Mouse (Mus musculus) olfactory bulb, adult 2 months (tissue): ENCODE measurements around the gene U2af1l4. TPM values are rescaled to one million over a fixed set of nuclear protein-coding genes. Genes with fewer than 3 reads are reported as not detected.

Experiments used
- H3K27ac ChIP-seq: fragments of 200-500 bp; 2 replicates; pipeline ENCODE4 v1.5.1; 2012; ENCODE audit warnings: low read depth, low read length; ENCODE audit not compliant: insufficient read depth
- H3K4me1 ChIP-seq: fragments of 200-500 bp; 2 replicates; pipeline ENCODE4 v1.6.1; 2012; ENCODE audit warnings: low read length; ENCODE audit not compliant: control insufficient read depth, insufficient read depth
- H3K4me3 ChIP-seq: fragments of 200-500 bp; 2 replicates; pipeline ENCODE4 v1.5.1; 2012; ENCODE audit warnings: mild to moderate bottlenecking, low read depth, low read length, moderate library complexity; ENCODE audit not compliant: insufficient read depth
- CTCF ChIP-seq: fragments of 200-500 bp; IDR thresholded peaks from 2 replicates; pipeline ENCODE4 v1.5.1; 2012; ENCODE audit warnings: low read depth, mild to moderate bottlenecking, low read length, moderate library complexity; ENCODE audit not compliant: insufficient read depth
- POLR2A ChIP-seq: fragments of 200-500 bp; IDR thresholded peaks from 2 replicates; pipeline ENCODE4 v1.6.1; 2012; ENCODE audit warnings: mild to moderate bottlenecking, low read depth, low read length, moderate library complexity; ENCODE audit not compliant: insufficient read depth
- WGBS: fragments of 180-500 bp; shearing (Covaris S2); methylation state at CpG from one replicate; pipeline ENCODE4 v1.1.7; 2018; 5-methylcytosine and 5-hydroxymethylcytosine counted together
- polyA plus RNA-seq: library from polyadenylated mRNA; stranded (reverse); fragments of >200 nt; gene quantifications from 2 replicates; pipeline ENCODE4 v1.2.4, GENCODE M21; 2012; ENCODE audit warnings: low replicate concordance; ENCODE audit not compliant: missing spikeins, insufficient read depth, insufficient read length

The U2af1l4 gene
- polyA plus RNA-seq, 1 experiment, result not detected

DNA sequence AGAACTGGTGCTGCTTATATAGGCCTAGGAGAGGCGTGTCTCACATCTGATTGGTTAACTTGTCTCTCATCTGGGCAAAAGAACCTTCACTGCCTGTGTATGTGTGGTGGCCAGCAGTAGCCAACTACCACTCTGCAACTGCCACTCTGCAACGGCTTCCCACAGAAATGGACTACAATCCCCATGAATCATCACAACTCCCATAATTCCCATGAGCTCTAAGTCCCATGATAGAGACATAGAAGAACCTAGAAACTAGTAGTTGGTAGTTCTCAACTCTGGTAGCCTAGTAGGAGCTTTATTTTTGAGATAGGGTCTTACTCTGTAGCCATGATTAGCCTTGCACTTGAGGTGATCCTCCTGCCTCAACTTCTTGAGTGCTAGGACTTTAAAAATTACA lies 13.2 kb upstream of the U2af1l4 start:
- H3K4me3 ChIP-seq, result no peak overlapping the region
- H3K27ac ChIP-seq, result no peak overlapping the region
- TF ChIP-seq CTCF (no peak), POLR2A (no peak)
- 86% methylated on average over 2 of the region's 2 CpGs for WGBS
- peaks cover 13% of the 10 kb centered on the region for H3K4me1 ChIP-seq

DNA sequence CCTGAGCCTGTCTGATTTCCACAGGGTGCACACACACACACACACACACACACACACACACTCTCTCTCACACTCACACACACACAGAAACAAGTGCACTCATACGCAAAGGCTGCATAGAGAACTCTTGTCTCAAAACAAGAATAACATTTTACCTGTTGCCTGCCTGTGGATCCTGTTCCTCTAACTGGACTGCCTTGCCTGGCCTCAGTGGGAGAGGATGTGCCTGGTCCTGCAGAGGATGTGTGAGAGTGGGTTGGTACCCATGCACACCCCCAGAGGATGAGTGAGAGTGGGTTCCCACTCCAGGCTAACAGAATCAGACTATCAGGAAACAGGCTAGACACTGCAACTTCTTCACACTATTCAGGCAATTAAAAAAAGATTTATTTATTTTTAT lies 12.5 kb upstream of the U2af1l4 start:
- WGBS, result 92% methylated on average over 1 of the region's 1 CpGs
- peaks cover 13% of the 10 kb centered on the region for H3K4me1 ChIP-seq
- no peak overlapping the region for H3K27ac ChIP-seq
- H3K4me3 ChIP-seq, result no peak overlapping the region
- TF ChIP-seq CTCF, result no peak
- TF ChIP-seq POLR2A, result no peak

DNA sequence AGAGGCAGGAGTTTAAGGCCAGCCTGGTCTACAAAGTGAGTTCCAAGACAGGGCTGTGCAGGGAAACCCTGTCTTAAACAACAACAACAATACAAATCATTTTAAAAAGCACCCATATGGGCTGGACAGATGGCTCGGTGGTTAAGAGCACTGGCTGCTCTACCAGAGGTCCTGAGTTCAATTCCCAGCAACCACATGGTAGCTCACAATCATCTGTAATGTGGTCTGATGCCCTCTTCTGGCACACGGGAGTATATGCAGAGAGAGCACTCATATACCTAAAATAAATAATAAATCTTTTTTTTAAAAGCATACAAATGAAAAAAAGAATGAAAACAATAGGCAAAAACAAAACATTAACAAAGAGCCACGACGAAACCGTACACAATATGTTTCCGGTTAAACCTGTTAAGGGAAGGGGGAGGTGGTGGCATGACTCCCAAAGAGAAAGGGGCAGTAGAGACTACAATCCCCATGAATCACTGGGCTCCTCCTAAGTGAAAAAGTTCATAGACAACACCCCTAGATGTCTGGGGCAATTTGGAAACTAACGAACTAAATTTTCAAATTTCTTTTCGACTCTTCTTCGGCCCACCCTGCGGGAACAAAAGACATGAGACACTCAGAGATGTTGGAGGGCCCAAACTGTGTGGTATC lies 11.5 kb upstream of the U2af1l4 start:
- TF ChIP-seq POLR2A, result no peak
- TF ChIP-seq CTCF, result no peak

DNA sequence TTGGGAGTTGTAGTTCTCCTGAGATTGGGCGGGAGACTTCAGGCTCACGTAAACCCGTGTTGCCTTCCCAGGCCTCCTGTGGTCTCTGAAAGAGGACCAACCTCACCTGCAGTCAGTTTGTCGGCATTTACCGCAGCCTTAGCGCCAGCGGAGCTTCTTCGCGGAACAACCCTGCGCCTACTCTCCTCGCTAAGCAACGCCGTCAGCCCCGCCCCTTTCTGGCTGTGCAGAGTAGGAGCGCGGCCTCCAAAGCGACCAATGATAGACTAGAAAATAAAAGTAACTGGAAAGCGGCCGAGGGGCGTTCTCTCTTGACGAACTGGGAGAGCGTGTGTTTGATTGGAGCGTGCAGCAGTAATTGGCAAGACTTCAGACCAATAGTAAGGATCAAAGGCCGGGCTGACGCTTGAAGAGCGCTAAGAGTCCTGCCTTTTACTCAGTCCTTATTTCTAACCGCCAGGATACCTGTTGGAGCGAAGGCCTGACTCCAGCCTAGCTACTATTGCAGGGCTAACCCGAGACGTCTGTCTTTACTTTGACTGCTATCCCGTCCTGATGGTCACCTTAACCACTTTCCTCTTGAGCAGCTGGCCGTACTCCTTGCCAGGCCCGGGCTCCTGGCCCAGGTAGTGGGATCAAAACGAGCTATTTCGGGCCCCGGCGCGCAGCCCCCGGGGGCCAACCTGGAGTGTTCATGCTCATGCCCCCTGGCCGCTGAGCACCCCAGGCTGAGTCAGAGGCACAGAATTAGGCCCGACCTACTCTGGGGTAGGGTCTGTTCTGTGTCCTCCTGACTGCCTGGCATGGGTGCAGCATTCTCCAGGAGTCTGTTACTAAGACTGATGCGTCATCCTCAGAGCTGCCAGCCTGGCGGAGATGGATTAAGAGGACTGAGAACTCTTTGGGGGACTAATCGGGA lies 10.7 kb upstream of the U2af1l4 start, which contains the start of the genes Hspb6 and Proser3:
TSS of gene Hspb6 (plus strand) at position 77 of the 919 bp plus-strand sequence.
TSS of gene Proser3 (minus strand) at position 198 of the 919 bp plus-strand sequence.
- H3K27ac ChIP-seq, result peak within 1 kb of the TSS; percentile 90
- H3K4me1 ChIP-seq, result peaks cover 13% of the 10 kb centered on the region
- peak within 1 kb of the TSS; percentile 72 for H3K4me3 ChIP-seq
- WGBS, result under 1% methylated on average over 44 of the region's 44 CpGs
- TF ChIP-seq POLR2A (no peak; the same call in 1 of the 2 replicates), CTCF (peak; percentile 10; the same call in 1 of the 2 replicates)

More for the DNA sequence above, 11.5 kb upstream of the U2af1l4 start:
- H3K4me3 ChIP-seq, result peak overlapping the region; percentile 72
- WGBS, result 3% methylated on average over 10 of the region's 10 CpGs
- H3K27ac ChIP-seq, result peak overlapping the region; percentile 90
- peaks cover 13% of the 10 kb centered on the region for H3K4me1 ChIP-seq

DNA sequence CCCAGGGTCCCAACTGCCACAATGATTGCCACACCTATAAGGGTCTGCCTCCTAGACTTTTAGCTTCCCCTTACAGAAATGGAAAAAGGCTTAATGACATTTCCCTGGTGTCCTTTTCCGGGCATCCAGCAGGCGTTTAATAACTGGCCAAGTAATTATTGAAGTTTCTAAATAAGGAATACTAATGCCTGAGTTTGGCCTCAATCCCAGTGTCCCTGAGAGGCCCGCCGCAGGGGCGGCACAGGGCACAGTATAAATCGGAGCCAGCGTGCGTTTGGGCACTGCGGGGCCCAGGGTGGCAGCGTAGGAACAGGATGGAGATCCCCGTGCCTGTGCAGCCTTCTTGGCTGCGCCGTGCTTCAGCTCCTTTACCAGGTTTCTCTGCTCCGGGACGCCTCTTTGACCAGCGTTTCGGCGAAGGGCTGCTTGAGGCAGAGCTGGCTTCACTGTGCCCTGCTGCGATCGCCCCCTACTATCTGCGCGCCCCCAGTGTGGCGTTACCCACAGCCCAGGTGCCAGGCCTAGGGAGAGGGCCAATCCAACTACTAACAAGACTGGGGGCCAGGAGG lies 10.0 kb upstream of the U2af1l4 start:
- Histone ChIP-seq H3K27ac (peak overlapping the region; percentile 52), H3K4me1 (peaks cover 18% of the 10 kb centered on the region), H3K4me3 (peak overlapping the region; percentile 44)
- WGBS, result under 1% methylated on average over 23 of the region's 23 CpGs
- TF ChIP-seq POLR2A, result no peak
- TF ChIP-seq CTCF, result no peak

DNA sequence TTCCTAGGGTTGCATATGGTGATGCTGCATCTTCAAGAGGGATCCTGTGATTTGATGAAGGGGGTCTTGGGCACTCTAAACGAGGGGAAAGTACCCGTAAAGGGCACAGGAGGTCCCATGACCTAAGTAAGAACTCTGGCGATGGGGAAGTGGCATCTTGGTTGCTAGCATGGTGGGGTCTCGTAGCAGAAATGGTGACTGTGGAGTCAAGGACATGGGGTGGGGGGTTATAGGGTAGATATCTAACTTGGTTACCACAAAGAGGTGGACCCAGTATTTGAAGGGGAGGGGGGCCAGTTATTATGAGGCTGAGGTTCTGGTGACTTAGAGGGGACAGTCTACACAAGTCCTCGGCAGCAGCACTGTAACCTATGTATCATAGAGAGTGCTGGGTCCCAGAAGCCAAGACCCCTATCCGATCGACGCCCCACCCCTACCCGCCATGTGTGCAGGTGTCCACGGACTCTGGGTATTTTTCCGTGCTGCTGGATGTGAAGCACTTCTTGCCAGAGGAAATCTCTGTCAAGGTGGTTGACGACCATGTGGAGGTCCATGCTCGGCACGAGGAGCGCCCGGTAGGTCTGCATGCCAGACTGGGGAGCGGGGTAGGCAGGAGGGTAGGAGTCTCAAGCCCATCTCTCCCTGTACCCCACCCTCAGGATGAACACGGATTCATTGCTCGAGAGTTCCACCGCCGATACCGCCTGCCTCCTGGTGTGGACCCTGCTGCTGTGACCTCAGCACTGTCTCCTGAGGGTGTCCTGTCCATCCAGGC lies 9.1 kb upstream of the U2af1l4 start:
- Histone ChIP-seq H3K27ac (no peak overlapping the region), H3K4me3 (no peak overlapping the region), H3K4me1 (peaks cover 23% of the 10 kb centered on the region)
- WGBS, result 82% methylated on average over 22 of the region's 22 CpGs
- TF ChIP-seq POLR2A, result no peak
- no peak for TF ChIP-seq CTCF

DNA sequence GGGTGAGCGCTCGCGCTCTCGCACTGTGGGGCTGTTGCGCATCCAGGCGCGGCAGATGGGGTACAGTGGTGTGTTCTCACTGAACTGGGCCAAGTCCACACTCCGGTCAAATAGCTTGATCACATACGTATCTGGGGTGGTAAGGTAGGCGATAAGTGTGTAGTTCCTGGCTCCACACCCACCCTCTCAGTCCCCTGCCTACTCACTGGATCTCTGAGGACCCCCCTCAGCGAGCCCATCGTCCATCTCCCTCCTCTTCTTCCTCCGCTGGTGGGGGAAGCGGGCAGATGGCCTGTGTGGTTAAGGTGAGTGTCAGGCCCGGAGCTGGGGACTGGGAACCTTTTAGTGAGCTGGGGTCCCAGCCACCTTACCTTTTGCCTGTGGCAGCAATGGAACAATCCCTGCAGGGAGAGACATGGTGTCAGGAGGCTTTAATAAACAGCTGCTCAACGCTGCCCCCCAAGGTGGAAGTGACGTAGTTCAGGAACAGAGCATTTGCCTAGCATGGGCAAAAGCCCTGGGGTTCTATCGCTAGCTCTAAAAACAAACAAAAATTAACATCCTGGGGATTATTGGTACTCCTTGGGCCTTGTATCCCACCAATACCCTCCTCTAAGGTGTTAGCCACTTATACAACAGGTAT lies 6.1 kb upstream of the U2af1l4 start:
- no peak overlapping the region for H3K27ac ChIP-seq
- H3K4me3 ChIP-seq, result no peak overlapping the region
- H3K4me1 ChIP-seq, result peaks cover 24% of the 10 kb centered on the region
- WGBS, result 89% methylated on average over 18 of the region's 18 CpGs
- TF ChIP-seq CTCF (no peak), POLR2A (no peak)
